Mouse (Mus musculus) erythroid progenitor cell, adult 5-6 weeks (primary cell): ENCODE results near the gene Vmn2r-ps159. TPM values are rescaled to one million over a fixed set of nuclear protein-coding genes. Genes with fewer than 3 reads are reported as not detected.
"Not testable (repeated sequence)": the region's sequence is repeated elsewhere in the genome, so short reads cannot be mapped to it uniquely, and the experiment has no call there.

Source experiments
- ATAC-seq: replicated peaks from 2 replicates; pipeline ENCODE4 v1.8.0; 2016; ENCODE audit warnings: moderate number of reproducible peaks, mild to moderate bottlenecking, moderate TSS enrichment, inconsistent platforms; ENCODE audit not compliant: poor library complexity, low FRiP score, severe bottlenecking
- total RNA-seq, 2 experiments: library from RNA; stranded (forward) in 1 of 2; stranded (reverse) in 1 of 2; fragments of 150-400 nt in 1 of 2; fragments of 186-747, 209-891 nt in 1 of 2; gene quantifications; 2 replicates each; pipeline versions ENCODE4 v1.2.3 to v1.2.4; 2015 to 2017; ENCODE audit warnings: low replicate concordance in 2 of 2

Vmn2r-ps159 gene
- total RNA-seq (2015; ENCODE audit: low replicate concordance) (not detected in 2 replicates), total RNA-seq (2017; ENCODE audit: low replicate concordance) (not detected in 2 replicates)

DNA sequence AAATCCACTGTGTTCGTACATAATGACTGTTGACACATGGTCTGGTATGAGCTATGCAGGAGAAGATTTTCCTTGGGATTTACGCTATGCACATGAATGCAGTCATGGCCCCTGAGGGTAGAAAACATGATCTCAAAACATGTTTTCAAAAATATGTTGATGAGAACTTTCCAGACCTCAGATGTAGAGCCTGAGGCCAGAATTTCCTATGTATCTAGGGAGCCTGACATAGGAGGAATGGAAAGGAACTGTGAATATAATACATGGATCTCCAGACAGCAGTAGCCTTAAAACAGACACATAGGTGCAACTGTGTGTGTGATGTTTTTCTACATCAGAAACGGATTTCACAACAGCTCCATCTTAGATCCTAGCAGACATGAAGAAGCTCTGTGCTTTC, at the start of gene Vmn2r-ps159:
TSS of gene Vmn2r-ps159 (plus strand) at position 301 of the 400 bp plus-strand sequence.
- ATAC-seq = not testable (repeated sequence)

GRCm38 (mm10) chr4:156341601-156342504, 10.9 kb downstream of the Vmn2r-ps159 start:
- peak; percentile 58; the same call in 1 of the 2 replicates for ATAC-seq

DNA sequence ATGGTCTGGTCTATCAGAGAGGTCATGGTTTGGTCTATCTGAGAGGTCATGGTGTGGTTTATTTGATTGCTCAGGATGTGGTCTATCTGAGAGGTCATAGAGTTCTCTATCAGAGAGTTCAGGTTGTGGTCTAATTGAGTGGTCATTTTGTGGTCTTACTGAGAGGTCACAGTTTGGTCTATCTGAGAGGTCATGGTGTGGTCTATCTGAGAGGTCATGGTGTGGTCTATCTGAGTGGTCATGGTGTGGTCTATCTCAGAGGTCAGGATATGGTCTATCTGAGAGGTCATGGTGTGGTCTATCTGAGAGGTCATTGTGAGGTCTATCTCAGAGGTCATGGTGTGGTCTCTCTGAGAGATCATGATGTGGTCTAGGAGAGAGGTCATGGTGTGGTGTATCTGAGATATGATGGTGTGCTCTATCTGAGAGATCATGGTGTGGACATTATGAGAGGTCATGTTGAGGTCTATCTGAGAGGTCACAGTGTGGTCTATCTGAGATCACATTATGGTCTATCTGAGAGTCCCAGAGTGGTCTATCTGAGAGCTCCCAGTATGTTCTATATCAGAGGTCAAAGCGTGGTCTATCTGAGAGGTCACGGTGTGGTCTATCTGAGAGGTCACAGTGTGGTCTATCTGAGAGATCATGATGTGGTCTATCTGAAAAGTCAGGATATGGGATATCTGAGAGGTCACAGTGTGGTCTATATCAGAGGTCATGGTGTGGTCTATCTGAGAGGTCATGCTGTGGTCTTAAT, 11.8 kb downstream of the Vmn2r-ps159 start:
- peak; percentile 28 for ATAC-seq

- ATAC-seq = peak; percentile 56
Measured at GRCm38 (mm10) chr4:156343332-156343731, 12.4 kb downstream of the Vmn2r-ps159 start.

- peak; percentile 65 for ATAC-seq
Measured at GRCm38 (mm10) chr4:156356756-156357437, 26.0 kb downstream of the Vmn2r-ps159 start.

Other genes starting within 250 kb of the Vmn2r-ps159 start
- 28.5 and 48.7 TPM in 2 replicates for gene 9430015G10Rik, start 221.1 kb upstream of the Vmn2r-ps159 start, total RNA-seq (2015; ENCODE audit: low replicate concordance)
- gene 9430015G10Rik, start 221.1 kb upstream of the Vmn2r-ps159 start, total RNA-seq (2017; ENCODE audit: low replicate concordance) = 52.1 and 58.6 TPM in 2 replicates
- 0.84 TPM in 1 of 2 replicates, not detected in the other for gene Rnf223, start 200.6 kb upstream of the Vmn2r-ps159 start, total RNA-seq (2015; ENCODE audit: low replicate concordance)
- 0.30 and 0.90 TPM in 2 replicates for gene Rnf223, start 200.6 kb upstream of the Vmn2r-ps159 start, total RNA-seq (2017; ENCODE audit: low replicate concordance)
- gene Agrn, start 133.6 kb upstream of the Vmn2r-ps159 start, total RNA-seq (2015; ENCODE audit: low replicate concordance) = 107 and 119 TPM in 2 replicates
- gene Agrn, start 133.6 kb upstream of the Vmn2r-ps159 start, total RNA-seq (2017; ENCODE audit: low replicate concordance) = 52.9 and 82.3 TPM in 2 replicates
- gene Isg15, start 130.3 kb upstream of the Vmn2r-ps159 start, total RNA-seq (2015; ENCODE audit: low replicate concordance) = 32.8 and 101 TPM in 2 replicates
- 71.3 and 108 TPM in 2 replicates for gene Isg15, start 130.3 kb upstream of the Vmn2r-ps159 start, total RNA-seq (2017; ENCODE audit: low replicate concordance)
- gene AW011738, start 127.8 kb upstream of the Vmn2r-ps159 start, total RNA-seq (2015; ENCODE audit: low replicate concordance) = 12.2 and 17.3 TPM in 2 replicates
- gene AW011738, start 127.8 kb upstream of the Vmn2r-ps159 start, total RNA-seq (2017; ENCODE audit: low replicate concordance) = 13.1 and 16.0 TPM in 2 replicates
- 4.2 and 7.2 TPM in 2 replicates for gene Perm1, start 115.2 kb upstream of the Vmn2r-ps159 start, total RNA-seq (2015; ENCODE audit: low replicate concordance)
- 3.2 and 5.9 TPM in 2 replicates for gene Perm1, start 115.2 kb upstream of the Vmn2r-ps159 start, total RNA-seq (2017; ENCODE audit: low replicate concordance)
- gene Plekhn1, start 96.2 kb upstream of the Vmn2r-ps159 start, total RNA-seq (2015; ENCODE audit: low replicate concordance) = 36.9 and 45.8 TPM in 2 replicates
- gene Plekhn1, start 96.2 kb upstream of the Vmn2r-ps159 start, total RNA-seq (2017; ENCODE audit: low replicate concordance) = 23.7 and 40.3 TPM in 2 replicates
- gene Noc2l, start 95.1 kb upstream of the Vmn2r-ps159 start, total RNA-seq (2015; ENCODE audit: low replicate concordance) = 18.4 and 28.1 TPM in 2 replicates
- gene Noc2l, start 95.1 kb upstream of the Vmn2r-ps159 start, total RNA-seq (2017; ENCODE audit: low replicate concordance) = 31.5 and 44.9 TPM in 2 replicates
- 349 and 378 TPM in 2 replicates for gene Samd11, start 75.4 kb upstream of the Vmn2r-ps159 start, total RNA-seq (2015; ENCODE audit: low replicate concordance)
- 332 and 337 TPM in 2 replicates for gene Samd11, start 75.4 kb upstream of the Vmn2r-ps159 start, total RNA-seq (2017; ENCODE audit: low replicate concordance)